Mouse (Mus musculus) spleen, adult 18-20 months (tissue): ENCODE measurements around the gene Kcnma1.

Source experiments
- DNase-seq, 2 experiments: peaks; one replicate each; pipeline ENCODE4 v3.0.0; 2022; ENCODE audit warnings: mixed read lengths in 2 of 2

Kcnma1 gene

DNA sequence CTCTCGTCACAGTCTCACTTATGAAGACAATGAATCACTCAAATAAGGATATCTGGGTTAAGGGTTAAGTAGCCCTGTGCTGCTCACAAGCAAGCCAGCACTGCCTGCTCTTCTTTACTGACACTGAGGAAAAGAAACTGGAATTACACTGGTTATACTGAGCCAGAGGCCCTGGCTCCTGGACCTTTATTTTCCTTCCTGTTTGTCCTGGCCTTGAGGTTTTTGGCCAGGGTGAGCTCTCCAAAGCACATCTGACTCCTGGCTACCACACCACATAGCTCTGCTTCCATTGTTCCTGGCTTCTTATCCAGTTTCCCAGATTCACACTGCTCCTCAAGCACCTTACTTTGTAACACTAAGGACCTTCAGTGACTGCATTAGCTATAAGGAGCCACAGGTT is 242.5 kb downstream of the Kcnma1 start:
- no peak for DNase-seq

DNA sequence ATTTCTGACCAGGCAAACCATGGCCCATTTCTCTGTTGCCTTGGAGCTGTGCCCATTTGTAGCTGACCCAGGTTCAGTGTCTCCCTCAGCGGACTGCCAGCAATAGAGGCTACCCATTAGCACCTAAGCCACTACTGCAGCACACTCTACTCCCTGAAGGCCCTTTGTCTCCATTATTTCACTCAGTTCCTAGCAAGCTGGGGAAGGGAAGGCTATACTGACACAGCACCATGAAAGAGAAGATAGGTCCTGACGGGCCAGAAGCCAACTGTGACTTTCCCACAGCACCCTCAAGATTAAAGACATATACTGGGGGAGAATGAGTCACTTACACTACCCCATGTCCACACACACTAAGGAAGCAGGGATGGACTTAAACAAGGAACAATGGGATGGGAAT is 251.8 kb downstream of the Kcnma1 start:
- no peak for DNase-seq

DNA sequence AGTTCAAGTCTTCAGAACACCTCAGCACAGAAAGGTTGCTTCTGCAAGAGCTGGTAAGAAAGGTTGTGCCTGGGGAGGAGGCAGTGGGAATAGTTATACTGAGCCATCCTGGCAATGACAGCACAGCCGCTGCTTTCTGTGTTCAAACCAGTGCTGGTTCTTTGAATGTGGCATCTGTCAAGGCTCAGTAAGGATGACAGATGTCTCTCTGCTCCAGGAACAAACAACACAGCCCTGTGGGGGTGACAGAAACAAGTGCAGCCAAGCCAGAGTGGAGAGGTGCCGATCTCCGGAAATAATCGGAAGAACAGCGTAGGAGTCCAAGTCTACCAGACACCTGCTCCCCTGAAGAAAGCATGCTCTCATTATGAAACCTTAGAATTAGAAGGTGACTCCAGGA is 254.7 kb downstream of the Kcnma1 start:
- DNase-seq, result no peak

DNA sequence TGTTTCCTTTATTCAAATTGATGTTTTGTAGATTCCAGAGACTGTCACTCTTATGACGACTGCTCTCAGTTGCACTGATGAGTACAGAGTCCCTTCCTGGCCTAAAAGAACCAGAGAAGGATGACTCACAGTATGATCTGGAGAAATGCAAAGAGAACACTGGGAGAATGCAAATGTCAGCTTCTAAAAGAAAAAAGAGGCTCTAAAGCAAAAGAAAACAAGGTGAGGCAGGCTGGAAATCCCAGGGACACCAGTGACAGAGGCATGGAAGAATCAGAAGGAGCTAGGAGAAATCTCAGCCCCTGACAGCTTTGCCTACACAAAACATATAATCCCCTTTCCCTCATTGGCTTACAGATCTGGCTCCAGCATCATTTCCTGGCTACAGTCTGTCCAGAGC is 255.9 kb downstream of the Kcnma1 start:
- DNase-seq, result no peak

DNA sequence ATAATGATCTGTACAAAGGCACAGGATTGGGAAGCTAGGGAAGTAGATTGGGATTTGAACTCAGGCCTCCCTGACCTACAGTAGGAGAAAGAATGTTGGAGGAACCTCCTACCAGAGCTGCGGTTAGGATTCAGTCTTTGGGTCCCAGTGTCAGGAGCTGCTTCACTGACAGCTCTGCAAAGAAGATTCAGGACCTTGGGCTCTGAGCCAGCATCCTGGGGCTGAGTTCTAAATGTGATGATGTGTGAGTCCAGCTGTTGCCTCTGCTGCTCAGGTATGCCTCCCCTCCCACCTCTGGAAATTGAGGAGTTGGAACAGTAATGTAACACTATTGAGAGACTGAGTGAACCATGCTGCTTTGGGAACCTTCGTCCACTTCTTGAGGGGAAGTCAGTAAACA is 266.3 kb downstream of the Kcnma1 start:
- DNase-seq, result no peak

DNA sequence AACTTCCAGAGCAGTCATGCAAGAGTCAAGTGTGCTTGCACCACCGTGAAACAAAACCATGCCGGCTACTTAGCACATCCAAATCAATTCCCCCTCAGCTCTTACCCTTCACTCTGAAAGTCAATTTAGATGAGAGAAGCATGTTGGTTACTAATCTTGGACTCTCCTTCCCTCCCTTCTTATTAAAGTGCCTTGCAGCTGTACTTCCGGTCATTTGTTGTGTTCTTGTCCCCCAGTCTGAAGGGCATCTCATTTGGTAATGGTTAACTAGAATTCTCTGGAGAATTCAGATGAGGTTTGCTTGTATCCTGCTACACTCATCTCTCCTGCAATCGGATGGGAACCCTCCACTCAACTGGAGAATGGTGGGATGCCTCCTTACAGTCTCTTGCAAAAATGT is 267.3 kb downstream of the Kcnma1 start:
- DNase-seq, result no peak

DNA sequence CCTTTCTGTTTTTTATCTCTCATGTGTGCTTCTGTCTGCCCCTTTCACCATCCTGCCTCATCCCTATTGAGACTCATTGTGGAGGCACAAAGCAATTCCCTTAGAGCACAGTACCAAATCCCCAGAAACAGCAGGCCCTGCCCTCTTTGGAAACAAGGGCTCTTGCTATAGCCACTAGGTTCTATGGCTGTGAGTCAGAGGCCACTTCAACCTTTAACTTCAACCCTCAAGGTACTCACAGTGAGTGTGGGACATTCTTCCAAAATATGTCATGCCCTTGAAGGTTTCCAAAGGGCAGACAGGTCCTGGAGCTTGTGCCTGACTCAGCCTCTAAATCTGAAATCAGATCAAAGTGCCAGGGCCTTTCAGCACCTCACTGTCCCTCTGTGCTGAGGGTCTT is 272.8 kb downstream of the Kcnma1 start:
- DNase-seq, result no peak

DNA sequence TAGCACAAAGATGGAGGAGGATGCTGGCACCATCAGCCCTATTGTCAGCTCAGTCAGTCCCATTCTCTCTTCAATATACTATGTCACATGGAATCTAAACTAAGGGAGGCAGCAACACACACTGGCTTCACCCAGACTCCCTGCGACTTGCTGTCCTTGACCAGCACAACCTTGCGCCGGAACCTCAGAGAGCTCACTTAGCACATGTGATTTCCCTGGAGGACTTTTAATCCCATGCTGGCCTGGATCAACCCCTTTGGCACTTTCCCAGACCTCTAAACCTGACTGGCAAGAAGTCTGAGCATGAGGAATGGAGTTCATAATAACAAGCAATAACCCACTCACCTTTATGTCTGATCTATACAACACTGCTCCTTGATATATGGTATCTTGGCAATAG is 280.1 kb downstream of the Kcnma1 start:
- DNase-seq, result no peak

DNA sequence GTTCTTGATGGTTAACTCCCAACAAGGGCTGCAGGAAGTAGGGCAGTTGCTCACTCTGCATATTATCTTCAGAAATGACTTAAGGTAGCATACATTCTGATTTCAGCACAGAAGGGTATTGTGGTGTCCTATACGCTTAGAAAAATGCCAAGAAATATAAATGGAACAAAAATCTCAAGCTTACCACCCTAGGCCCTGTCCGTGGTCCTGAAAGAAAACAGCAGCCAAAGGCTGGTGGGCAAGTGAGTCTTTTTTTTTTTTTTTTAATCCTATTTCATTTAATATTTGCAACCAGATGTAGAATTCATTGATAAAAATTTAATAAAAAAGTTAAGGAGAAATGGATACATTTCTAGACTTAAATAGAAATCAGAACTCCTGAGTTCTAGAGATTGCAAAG is 284.9 kb downstream of the Kcnma1 start:
- no peak for DNase-seq

DNA sequence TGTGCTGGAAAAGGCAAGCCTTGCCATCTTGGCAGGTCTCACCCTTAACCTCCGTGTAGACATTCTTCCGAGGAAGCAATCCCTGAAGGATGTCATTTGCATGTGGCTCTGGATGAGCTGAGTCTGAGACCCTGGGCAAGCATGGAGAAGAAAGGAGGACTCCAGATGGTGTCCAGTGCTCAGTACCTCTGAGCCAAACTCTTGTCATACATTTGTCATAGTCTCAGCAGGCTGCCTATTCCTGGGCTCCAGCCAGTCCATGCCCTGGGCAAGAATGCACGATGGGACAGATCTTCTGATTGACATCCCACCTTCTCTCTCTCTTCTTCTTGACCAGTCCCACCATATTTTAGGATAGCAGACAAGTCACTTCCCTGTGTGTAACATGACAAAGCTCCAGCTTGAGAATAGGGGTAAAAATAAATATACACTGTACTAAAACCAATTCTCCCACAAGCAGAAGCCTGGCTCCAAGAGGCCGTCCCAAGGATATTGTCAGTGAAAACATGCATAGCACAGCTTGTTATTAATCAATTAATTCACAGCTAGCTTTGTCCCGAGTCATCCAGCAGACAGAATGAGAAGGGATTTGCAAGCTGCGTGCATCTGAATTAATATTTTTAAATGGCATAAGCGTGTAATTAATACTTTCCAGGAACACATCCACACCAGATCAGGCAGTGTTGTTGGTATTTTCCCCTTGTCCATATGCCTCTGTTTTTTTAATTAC is 290.4 kb downstream of the Kcnma1 start:
- DNase-seq, result no peak

DNA sequence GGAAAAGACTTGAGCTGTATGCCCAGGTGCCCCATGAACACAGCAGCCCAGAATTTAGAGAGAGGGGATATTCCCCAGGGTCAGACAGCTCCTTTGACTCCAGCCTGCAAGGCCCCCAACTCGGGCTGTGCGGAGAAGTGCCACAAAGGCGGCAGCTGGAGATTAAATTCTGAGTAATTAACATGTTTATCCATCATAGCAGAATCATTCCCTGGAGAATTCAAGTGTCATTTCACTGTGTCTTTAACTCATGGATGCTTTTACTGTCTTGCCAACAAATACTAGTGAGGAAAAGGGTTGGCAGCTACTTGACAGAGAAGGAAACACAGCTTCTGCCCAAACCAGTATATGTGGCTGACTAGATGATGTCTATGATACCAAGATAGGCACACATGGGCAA is 295.0 kb downstream of the Kcnma1 start:
- no peak for DNase-seq

DNA sequence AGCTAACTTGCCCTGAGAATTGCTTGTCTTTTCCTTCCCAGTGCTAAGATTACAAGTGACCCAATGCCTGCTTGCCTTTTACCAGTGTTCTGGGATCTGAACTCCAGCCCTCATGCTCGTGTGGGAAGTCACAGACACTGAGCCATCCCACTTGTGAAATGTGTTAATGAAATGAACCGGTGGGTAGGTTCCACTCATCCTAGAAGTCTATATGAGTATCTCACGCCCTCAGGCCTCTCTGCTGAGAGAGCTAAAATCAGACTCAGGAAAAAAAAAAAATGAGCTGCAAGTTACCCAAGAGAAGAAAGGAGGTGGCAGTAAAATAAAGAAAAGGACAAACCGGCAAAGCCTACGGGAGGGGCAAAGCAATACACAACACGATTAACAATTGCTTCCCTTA is 295.6 kb downstream of the Kcnma1 start:
- no peak for DNase-seq

DNA sequence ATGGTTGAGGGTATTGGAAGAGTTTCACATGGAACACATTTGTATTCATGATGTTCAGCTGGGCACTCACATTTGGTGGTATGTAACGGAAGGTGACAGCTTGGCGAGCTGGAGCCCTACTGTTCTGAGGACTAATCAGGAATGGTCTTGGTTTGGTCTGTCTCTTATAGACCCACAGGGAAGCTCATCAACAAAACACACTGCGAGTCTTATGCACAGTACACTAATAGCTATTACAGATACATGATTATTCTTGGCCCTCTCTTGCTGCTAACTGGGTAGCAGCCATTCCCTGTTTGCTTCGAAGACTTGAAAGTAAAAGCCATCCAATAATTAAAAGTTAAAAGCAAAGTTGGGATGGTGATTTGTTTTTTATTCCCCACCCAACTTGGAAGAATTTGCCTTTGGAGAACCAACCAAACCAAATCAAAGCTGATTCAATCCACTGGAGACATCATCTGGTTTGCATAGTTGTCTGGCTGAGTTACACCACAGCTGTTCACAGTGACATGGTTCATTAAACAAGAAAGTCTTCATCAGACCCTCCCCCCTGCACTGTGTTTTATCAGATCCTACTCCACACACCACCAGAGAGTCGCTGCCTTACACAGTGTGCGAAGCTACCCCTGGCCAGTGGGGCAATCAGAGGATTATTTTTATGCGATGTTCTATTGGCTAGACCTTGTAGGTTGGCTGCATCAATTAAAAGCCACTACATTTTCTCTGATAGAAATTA is 299.7 kb downstream of the Kcnma1 start:
- no peak for DNase-seq

DNA sequence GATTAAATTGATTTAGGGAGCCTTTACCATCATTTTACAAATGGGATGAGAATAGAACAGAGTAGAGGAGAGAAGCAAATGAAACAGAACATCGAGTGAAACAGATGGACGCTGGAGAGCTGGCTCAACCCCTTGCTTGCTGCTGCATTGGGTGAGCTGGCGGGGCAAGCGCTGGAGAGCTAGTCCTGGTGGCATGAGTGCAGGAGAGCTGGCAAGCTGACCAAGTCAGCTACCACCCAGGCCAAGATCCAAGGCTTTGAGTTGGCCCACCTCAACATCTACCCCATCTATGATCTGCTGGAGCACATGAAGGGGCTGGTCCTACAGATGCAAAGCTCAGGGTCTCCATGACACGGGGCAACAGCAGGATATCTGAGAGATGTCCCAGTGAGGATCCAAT is 301.4 kb downstream of the Kcnma1 start:
- no peak for DNase-seq

DNA sequence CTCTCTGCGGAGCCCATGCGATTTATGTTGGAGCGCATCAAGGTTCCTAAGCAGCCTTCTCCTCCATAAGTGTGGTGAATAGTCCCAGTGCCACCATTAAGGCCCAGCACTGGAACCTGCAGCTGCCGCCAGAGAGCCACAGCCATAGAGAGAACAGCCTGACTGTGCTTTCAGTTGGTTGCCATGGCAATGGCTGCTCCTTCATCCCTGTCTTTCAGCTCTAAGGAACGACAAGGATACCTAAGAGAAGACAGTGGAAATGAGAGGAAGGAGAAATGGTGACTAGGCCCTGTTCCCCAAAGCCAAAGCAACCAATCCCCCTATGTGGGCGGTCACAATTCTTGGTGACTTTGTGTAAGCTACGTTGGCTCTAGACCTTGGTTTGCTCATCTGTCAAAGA is 303.3 kb downstream of the Kcnma1 start:
- no peak for DNase-seq

DNA sequence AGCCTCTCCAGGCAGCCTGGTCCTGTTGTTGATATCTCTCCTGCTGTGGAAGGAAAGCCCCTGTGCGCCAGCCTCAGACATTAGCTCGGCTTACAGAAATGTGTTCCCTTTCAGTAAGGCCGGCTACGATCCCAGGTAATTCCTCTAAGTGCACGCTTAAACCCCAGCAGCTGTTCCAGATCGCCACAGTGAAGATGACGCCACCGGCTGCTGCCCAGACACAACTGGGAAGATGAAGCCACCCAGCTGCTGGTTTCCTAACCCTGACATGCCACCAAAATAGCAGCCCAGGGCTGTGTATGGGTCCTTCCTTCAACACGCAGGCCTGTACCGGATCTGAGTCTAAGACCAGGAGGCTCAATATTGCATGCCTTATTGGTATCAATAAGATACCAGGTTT is 307.5 kb downstream of the Kcnma1 start:
- DNase-seq, result no peak

DNA sequence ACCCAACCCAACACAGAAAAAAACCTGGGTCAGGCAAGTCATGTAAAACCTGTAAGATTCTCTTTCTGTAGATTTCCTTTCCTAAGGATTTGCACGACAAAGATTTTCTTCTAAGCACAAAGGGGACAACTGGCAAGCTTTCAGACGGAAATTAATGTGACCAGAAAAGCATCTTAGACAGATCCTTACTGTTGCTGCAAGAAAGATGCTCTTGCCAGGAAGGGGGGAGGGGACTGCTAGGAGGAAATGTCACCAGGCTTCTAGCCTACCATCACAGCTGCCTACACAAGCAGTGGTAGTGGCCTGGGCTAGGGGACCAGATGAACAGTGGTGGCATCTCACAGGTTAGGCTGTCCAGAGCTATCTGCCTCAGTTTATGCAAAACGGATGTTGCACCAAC is 308.6 kb downstream of the Kcnma1 start:
- DNase-seq, result no peak

DNA sequence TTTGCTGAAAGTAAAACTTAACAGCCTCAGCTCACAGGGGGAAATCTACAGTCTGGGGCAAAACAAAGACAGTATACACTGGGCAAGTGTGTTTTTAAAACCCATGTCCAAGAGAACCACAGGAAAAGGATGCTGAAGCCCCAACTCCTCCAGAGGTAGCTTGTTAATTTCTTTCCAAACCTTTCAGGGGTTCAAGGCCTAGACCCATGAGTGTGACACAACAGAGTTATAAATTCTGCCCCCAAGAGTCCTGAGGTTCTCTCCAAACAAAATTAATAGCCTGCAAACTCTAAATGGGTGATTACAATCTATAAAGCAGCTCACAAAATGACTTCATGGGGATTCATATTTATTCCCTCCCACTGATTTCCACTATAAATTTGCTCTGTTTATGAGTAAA is 310.0 kb downstream of the Kcnma1 start:
- DNase-seq, result no peak

DNA sequence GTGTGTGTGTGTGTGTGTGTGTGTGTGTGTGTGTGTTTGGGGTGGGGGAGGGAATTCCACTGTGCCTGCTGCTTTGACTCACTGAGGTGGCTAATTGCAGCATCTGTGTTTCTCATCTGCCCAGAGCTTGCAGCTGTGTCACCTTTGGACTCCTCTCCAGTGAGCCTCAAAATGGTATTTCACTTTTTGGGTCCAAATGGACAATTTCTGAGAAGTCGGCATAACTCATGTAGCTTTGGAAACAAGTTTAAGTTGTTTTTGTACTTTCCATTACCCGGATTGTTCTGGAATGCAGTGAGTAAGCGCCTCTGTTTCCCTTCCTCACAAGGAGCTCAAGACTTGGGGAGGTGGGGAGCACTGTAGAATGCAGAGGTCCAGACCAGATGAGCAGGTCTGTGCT is 317.9 kb downstream of the Kcnma1 start:
- no peak for DNase-seq

DNA sequence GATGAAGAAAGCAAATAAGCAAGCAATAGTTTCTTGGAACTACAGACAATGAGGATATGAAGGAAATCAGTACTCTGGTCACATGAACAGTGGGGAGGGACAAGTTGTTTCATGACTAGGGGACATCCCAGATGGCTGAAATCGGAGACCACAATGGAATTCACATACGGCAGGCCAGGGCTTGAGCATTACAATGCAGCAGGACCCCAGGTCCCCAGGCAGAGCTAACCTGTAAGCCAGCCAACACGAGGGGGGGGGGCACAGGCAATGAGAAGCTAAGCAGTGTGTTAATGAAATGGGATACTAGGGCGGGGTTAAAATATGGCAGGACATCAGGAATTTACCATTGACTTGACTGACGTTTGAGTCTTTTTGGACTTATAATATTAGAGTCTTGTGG is 324.6 kb downstream of the Kcnma1 start:
- DNase-seq, result no peak

DNA sequence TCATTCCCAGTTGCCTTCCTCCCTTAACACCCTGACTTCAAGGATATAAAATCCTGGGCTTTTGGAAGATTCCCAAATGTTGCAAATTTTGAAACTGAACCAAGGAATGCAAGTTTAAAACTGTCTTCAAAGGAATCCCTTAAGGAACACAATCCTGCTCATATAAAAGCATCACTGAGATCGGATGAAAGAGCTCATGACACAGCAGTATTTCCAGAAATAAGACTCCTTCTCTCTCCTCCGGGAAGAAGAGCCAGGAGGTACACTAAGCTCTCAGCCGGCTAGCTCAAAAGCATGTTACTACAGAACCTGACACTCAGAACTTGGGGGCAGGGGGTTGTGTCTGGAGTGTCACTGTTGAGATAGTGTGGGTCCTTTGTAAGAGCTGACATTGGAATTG is 325.8 kb downstream of the Kcnma1 start:
- no peak for DNase-seq

DNA sequence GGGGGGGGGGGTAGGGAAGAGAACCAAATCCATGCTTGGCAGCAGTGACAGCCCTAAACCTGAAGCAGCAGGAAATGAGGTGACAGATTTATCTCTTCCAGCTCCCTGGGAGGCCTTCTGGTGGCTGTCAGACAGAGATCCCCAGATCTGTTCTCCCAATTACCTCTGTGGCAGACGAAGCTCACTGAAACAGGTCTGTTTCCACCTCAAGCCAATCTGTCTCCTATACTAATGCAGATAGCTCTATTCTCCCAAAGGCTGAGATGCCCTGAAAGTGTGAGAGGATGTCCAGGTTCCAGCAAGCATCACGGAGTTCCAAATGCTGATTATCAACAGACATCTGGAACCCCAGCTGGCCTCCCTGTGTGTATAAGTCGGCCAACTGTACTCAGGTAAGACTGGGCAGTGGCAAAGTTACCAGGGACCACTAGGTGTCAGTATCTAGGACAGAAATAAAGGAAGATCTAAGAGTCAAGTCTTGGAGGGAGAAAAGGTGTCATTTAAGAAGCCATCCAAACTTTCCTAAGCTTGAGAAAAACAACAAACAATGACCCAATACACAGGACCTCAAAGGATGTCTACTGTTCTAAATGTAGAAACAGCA is 329.7 kb downstream of the Kcnma1 start:
- DNase-seq, result no peak

DNA sequence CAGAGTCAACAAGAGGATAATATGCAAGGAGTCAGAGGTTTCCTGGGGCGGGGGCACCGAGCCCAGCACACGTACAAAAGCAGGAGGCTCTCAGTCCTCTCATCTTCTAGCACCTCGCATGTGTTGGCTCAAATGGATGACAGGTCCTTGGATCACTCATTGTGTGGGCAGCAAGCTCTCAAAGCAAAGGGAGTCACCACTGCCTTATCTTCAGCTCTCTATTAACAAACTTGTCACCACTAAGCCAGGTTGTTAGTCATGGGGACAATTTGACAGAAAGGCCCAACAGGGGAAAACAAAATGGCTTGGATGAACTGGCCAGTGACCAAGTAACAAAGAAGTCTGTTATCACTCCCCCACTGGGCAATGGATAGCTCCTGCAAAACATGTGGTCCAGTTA is 331.5 kb downstream of the Kcnma1 start:
- no peak for DNase-seq

DNA sequence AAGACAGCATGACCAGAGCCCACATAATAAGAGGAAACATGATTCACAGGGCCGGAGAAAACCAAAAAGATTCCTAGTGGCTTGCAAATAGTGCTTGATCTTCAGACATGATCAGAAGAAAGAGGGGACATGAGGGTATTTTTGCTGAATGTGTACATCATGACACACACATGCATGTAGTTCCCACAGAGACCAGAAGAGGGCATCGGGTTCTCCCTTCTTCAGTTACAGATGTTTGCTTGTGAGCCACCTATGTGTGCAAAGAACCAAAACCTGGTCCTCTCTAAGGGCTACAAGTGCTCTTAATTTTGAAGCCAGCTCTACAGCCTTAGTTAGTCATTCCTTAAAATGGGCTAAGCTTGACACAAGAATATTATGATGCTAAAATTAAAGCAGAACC is 334.9 kb downstream of the Kcnma1 start:
- no peak for DNase-seq

DNA sequence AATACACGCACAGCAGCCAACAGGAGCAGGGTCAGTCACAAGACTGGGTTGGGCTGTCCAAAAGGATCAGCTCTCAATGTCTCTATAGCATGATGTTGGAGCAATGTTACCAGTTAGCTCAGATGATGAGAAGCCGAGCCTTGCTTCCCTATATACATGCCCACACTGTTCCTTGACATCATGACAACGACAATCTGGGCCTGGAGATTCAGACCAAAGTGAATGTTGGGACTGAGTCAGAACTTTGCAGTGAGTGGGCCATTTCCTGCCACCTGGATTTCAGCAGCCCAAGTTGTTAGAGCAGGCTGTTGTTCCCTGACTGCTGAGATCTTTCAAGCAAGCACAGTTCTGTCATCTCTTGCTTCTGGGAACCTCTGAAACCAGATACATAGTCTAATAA is 347.9 kb downstream of the Kcnma1 start:
- DNase-seq, result no peak
